Mouse (Mus musculus) natural killer cell, adult 2 months (primary cell): ENCODE results near the gene Kdm2b.

Source experiments
- DNase-seq, 2 experiments: peaks; one replicate each; pipeline ENCODE4 v3.0.0; 2022; ENCODE audit warnings: low spot score in 2 of 2

Kdm2b gene

DNA sequence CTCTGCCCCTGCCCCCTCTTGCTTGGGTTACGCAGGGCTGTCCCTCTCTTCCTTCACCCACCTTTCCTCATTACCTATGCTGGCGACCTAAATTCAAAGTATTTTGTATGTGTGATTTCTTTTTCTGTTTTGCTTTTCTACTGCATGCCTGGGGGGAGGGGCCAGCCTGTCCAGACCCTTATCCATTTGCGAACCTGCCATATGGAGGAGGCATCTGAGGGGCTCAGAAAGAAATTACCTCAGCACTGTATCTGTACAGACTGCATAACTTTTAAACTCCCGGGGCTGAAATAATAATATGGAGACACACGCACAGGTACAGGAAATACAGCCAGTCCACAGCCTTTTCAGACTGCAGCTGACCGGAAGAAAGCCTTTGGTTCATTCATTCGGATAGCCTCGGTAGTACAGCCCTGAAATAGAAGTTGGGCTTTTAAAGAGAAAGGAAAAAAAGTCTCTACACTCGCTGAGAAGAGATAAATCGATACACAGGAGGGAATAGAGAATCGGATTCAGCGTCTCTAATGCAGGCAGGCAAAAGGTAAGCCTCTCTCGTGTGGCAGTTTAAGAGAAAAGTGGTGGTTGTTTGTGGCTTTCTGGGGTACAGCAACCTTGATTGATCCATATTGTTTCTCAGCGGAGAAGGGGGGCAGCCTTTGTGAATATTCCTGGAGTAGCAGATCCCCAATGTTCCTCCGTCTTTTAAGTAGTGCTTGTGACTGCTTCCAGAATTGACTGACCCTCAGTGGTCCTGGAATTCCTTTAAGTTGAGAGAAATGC is at the start of gene Kdm2b:
Gene Kdm2b (minus strand): TSS at position 273 of the 780 bp plus-strand sequence.
- DNase-seq: peak; percentile 51 to 55

DNA sequence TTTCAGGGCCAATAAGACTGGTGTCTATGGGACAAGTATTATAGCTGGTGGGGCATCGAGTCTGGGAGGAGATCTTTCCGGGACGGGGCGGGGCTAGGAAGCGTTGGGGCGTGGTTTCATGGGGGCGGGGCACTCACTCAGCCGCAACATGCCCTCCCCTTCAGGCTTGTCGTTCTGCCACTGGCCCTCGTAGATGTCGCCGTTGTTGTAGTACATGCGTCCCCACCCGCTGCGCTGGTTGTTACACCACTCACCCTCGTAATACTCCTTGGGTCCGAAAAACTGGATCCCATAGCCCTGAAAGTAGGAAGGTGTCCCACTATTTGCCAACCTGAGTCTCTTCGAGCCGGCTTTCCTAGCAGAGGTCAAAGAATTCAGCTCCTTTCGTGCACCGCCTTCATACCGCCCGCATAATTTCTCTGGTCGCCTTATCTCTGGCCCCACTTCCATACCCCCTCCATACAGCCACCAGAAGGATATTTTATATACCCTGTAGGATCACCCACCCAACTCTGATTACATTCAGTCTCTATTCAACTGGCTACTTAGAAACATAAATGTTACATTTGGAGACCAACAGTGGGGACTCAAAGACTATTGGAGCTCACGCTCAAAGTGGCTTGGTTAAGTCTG is 49.6 kb upstream of the Kdm2b start:
- peak; percentile 83 to 87 for DNase-seq

DNA sequence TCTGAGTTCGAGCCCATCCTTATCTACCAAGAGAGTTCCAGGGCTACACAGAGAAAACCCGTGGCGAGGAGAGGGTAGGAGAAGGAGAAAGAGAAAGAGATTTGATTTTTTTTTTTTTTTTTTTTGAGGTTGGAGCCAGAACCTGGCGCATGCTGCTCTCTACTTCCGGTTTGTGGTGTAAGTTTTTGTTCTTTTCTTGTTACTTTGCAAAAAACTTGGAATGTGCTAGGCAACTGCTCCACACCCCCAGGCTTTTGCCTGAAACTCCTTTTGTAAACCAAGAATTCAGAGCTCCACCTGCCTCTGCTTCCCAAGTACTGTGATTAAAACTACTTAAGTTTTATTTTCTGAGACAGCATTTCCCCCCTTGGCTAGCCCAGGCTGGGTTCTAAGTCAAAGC is 48.5 kb upstream of the Kdm2b start:
- DNase-seq: no peak

GRCm38 (mm10) chr5:123035564-123035963 is 45.9 kb upstream of the Kdm2b start:
- DNase-seq: no peak

GRCm38 (mm10) chr5:123035089-123035488 is 45.5 kb upstream of the Kdm2b start:
- no peak for DNase-seq

DNA sequence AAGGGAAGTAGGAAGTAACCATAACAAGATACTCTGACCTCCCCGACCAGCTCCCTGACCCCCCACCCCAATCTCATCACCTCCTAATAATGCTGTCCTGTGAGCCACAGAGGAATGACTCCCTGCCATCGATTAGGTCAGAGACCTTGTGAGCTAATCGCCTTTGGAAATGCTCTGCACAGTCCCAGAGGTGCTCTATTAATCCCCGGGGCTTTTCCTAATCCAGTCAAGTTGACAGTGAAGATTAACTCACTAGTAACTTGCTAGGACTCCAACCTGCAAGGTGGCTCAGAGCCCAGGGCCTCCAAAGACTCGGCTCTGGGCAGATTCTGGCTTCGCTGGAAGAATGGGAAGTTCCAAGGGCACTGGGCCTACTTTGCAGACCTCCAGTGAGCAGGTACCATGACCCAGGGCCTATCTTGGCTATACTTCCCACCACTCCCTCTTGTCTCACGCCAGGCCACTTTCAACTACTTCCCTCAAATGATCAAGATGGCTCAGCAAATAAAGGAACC is 44.1 kb upstream of the Kdm2b start:
- DNase-seq: no peak

DNA sequence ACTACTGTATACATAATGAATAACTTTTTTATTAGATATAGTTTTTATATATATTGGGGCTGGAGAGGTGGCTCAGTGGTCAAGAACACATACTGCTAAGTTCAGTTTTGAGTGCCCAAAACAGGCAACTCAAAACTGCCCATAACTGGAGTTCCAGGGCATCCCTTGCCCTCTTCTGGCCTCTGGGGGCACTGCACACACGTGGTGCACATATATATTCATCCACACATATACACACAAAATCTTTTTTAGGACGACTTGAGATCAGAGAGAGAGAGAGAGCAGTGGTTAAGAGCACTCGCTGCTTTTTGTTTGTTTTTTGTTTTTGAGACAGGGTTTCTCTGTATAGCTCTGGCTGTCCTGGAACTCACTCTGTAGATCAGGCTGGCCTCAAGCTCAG is 41.7 kb upstream of the Kdm2b start:
- no peak for DNase-seq

- DNase-seq: no peak
These were observed 40.1 kb upstream of the Kdm2b start for GRCm38 (mm10) chr5:123029729-123030128.

GRCm38 (mm10) chr5:123027436-123027835 is 37.8 kb upstream of the Kdm2b start:
- no peak for DNase-seq

GRCm38 (mm10) chr5:123026414-123026813 is 36.8 kb upstream of the Kdm2b start:
- DNase-seq: no peak

DNA sequence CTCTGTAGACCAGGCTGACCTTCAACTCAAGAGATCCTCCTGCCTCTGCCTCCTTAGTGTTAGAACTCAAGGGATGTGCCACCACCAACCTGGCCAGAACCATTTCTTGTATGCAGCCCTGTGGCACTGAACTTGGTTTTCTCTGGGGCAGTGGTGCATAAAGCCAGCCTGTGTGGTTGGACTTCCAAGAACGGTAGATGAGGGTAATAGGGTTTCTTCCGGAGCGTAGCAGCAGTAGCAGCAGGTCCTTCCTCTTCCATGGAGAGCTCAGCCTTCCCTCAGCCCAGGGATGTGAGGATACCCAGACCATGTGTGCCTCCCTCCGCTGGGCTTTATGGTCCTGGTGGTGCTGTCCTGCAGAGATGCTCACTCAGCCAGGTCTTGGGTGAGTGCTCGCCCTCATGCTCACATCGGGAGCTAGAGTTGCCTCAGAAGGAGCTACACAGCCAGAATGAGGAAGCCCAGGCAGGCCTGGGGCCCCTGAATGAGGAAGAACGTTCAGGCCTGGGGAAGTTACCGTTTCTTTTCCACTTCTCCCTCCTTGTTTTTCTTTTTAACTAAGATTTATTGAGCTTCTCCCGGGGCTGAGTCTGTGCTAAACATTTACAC is 35.4 kb upstream of the Kdm2b start:
- peak; percentile 26 to 43 for DNase-seq

DNA sequence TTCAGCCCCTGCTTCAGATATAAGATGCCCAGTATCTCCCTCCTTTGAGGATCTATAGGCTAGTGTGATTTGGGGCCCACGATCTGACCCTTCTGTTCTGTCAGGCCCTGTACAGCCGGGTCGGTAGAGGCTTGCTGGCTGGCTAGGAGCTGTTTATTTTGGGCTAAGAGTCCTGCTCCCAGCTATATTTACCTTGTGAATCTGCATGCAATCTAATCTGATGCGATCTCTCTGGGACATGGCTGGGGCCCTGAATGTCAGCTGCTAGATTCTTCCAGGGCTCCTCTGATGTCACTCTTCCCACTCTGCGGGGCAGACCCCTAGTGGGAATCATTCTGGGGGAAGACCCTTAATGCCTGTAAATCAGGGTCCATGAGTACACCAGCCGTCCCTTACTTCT is 34.7 kb upstream of the Kdm2b start:
- no peak for DNase-seq

DNA sequence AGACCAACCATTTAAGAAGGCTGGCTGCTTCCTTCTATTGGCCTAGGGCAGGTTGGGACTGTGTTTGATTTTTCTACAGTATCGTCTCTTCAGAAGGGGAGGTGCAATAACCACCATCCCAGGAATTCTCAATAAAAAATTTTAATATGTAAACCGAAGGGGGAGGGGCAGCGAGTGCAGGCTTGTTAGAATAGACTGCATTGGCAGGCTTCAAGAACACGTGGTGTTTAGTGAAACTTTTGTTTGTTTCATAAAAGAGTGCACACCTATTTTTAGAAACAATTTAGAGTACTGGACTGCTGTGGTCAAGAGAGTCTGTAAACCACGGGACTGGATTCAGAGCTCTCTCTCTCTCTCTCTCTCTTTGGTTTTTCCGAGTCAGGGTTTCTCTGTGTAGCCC is 33.4 kb upstream of the Kdm2b start:
- no peak for DNase-seq

DNA sequence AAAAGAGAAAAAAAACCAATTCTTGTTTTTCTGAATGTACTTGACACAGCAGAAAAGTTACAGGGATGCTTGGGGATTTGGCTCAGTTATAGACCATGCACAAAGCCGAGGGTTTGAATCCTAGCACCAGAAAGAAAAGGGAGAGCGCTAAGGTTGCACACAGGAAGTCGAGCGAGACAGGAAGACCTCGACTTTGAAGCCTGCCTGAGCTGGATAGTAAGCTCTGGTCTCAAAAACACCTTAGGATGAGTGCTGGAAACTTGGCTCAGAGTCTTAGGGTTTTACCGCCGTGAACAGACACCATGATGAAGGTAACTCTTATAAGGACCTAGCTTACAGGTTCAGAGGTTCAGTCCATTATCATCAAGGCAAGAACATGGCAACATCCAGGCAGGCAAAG is 31.8 kb upstream of the Kdm2b start:
- DNase-seq: no peak

- no peak for DNase-seq
These were observed 30.8 kb upstream of the Kdm2b start for GRCm38 (mm10) chr5:123020426-123020825.

- DNase-seq: no peak
These were observed 29.9 kb upstream of the Kdm2b start for GRCm38 (mm10) chr5:123019336-123020016.

- no peak for DNase-seq
These were observed 27.9 kb upstream of the Kdm2b start for GRCm38 (mm10) chr5:123017504-123017903.

GRCm38 (mm10) chr5:123015915-123016314 is 26.3 kb upstream of the Kdm2b start:
- DNase-seq: peak; percentile 20 to 36

- DNase-seq: peak; percentile 95 to 98
These were observed 25.4 kb upstream of the Kdm2b start, which contains the start of gene Orai1 for GRCm38 (mm10) chr5:123014753-123015701. Gene Orai1 (plus strand): TSS chr5:123015074.

DNA sequence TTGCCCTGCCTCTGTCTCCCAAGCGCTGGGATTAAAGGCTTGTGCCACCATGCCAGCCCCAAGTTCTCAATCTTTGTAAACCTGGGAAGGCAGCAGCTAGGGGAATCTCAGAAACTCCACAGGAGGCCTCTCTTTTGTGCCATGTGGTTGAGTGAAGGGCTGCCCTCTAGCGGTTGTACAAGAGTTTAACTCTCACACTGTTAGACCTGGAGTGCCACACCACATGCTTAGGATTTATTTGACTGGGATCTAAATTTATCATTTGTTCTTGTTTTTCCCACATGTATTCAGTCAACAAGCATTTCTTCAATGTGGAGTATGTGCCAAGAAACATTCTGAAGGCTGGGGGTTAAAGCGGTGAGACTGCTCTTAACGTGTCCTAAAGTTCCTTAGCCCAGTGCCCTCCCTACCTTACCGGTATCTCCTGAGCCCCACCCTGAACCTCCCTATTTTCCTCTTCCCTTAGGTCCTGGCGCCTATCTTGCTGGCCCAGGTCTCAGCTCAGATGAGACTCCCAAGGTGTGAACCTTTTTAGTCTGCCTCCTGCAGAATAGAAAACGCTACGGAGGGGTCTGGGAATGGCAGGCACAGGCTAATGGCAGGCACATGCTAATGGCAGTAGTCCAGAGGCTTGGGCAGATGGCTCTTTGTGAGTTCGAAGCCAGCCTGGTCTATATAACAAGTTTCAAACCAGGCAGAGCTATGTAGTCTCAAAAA is 24.1 kb upstream of the Kdm2b start:
- DNase-seq: peak; percentile 61 to 72
